Mouse (Mus musculus) inflammation-experienced regulatory T-cells, adult 6 months (primary cell): ENCODE data around the gene Edn3. TPM values are rescaled to one million over a fixed set of nuclear protein-coding genes. Genes with fewer than 3 reads are reported as not detected.

Experiments
- ATAC-seq: one replicate; pipeline ENCODE4 v1.8.0; 2017
- polyA plus RNA-seq, 3 experiments: library from polyadenylated mRNA; unstranded; fragments of 100-300 nt; shearing (Covaris generic); gene quantifications; one replicate each; pipeline ENCODE4 v1.2.1; 2017

Edn3 gene
- polyA plus RNA-seq, 3 experiments from 2014 or later, result not detected

DNA sequence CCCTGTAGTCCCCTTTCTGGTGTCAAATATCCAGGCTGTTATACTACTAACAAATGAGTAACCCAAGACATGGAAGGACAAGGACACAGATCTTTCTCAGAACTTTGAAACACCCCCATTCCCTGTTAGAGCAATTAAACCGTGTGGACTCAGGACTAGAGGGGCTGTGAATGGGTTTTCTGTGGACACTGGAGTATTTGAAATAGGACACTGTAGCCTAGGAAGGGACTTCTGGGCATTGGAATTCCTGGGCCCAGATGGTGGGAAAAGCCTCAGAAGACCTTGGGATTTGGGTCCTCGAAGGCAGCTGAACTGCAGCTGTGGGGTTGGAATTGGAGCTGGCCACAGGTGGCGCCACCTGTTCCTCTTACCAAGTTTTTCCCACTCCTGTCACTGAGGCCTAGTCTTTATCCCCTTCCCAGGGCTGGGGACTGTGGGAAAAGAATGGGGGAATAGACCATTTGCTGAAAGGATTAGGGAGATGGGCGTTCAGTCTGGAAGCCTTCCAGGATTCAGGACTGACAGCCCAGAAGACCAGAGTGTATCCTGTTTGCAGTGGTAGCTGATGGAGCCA is 37.2 kb downstream of the Edn3 start:
- no peak for ATAC-seq

DNA sequence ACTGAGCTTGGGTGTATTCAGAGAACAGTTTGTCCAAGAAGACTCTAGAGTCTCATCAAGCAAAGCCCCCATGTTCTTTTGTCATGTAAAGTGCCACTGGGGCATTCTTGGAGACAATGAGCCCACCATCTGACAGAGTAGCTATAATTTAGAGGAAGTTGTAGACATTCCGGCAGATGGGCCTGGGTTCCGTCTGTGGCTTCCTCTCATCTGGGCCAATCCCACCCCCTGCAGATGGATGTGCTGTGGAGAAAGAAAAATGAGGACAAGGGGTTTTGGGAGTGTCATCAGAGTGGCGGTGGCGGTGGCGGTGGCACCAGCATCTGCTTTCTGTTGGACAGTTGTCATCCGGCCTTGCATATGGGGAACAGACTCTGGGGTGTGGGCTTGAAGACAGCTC is 42.0 kb downstream of the Edn3 start:
- ATAC-seq, result no peak

DNA sequence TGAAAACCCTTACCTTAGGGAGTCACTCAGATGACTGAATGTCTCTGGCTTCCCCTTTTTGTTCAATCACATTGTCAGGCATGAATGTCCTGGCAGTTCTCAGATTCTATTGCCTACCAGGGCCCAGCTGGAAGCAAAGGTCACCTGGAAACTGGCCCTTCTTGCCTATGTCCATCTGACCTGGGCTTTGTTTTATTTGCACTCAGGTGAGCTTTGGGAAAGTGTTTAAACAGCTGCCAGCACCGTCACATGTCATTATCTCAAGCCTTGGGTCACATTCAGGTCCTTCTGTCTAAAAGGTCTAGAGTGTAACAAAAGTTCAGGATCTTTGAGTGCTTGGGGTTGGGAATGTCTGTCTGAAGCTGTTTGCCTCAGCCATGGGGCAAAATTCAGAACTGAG is 43.2 kb downstream of the Edn3 start:
- ATAC-seq, result no peak

DNA sequence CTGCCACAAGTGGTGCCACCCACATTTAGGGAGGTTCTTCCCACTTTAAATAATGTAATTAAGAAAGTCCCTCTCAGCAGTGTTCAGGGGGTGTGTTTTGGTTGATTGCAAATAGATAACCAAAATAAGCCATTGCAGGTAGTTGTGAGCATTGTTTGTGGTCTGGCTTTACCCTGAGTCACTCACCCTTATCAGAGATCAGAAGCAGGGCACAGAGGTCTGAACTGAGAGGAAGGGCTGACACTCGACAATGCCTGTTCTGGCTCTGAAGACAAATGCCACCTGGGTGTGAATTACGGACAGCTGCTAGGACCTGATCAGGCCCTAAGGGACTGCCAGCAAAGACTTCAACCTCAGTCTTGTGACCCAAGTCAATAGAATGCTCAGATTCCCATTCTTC is 47.5 kb downstream of the Edn3 start:
- ATAC-seq, result no peak

DNA sequence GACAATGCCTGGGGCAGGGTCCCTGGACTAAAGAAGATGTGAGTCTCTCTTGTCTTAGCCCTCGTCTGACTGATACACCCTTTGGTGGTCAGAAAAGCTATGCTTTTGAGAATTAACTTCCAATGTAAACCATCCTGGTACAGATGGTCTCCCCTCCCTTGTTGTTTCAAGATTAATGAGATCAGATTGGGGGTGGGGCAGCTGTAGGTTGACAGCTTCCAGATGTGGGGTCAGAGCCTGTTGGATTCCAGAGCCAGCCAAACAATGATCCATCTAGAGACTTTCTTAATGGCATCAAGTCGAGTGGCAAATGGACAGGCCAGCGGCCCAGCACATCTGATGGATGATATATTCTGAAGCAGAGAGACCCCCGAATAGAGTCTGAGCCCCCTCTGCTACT is 48.9 kb downstream of the Edn3 start:
- ATAC-seq, result no peak

DNA sequence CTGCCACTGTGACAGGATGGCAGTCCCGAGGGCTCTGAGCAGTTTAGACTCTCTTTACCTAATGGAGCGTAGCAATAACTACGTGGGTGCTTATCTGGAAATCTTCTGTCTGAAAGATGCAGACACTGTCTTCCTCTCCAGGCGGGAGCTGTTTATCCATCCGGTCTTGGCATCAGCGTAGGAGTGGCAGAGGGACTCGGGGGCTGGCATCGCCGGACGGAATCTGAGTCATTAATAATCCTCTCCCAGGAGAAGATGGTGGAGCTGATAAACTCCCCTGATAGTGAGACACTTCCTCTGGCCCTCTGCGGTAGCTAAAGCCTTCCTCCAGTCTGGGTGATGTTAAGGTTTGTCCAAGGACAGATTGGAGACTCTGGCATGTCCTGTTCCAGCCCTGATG is 52.9 kb downstream of the Edn3 start:
- no peak for ATAC-seq

DNA sequence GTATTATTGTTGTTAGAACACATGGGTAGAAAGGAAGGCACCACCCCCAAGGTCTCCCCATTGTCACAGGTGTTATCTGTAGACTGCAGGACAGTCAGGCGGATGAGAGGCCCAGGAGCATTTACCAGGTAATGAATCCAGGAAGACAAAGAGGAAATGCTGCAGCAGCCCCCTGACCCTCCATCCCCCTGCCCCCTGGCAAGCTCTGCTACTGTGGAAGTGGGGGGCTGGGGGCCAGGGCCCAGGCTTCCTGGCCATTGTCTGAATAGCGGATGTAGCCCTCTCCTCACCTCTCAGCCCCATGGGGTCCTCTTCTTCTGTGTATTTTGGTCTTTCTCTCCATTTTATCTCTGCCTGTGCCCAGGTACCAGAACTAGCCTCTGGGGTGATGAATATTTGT is 55.7 kb downstream of the Edn3 start:
- no peak for ATAC-seq

DNA sequence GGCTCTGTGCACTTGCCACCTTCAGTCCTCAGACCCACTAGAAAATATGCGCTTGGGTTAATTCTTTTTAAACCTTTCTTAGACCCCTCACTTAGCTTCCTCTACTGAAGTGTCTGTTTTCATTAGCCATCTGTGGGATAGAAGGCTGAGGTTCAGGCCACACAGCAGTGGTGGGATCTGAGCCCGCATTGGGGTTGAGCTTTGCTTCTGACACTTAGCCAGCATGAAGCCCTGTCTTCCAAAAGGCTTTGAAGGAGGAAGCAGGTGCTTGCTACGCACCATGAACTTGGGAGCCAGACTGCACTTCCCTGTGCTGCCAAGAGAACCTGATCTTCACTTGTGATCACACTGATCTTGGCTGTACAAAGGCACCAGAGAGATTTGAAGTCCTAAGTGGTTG is 59.9 kb downstream of the Edn3 start:
- no peak for ATAC-seq

DNA sequence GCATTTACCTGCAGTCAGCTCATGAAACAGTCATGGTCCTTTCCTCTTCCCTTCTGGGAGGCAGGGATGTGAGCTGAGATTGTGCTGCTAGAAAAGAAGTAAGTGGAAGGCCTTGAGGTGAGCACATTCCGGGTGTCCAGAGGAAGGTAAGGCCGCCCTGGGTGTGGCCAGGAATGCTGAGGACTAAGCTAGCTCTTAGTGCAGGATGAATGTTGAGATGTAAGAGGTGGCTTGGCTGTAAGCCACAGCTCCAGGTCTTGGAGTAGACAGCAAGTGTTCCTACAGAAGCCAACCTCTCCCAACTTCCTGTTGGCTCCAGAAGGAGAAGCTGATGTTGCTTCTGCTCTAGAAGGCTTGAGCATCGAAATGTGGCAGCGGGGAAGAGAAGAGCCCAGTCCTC is 67.4 kb downstream of the Edn3 start:
- ATAC-seq, result no peak

DNA sequence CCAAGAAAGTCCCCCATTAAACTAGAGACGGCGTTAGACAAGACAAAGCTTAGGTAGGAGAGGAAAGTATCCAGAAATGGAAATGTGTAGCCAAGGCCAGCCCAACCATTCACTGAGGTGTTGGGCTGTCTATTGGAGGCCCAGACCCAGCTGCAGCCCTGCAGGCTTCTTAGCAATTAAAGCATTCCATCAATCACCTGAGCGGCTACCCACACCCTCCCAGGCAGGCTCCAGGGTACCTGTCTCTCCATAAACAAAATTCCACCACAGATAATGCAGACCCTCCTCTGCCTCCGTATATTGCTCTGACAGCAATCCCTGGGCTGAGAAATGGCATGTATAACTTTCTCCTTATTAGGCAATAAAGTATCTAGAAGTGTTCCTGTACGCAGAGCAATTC is 73.2 kb downstream of the Edn3 start:
- no peak for ATAC-seq

Other genes starting within 250 kb of the Edn3 start
- 1 to 10 TPM; 7.7 to 9.6 (median 9.0) TPM for gene Zfp831, start 117.1 kb upstream of the Edn3 start, polyA plus RNA-seq
- not detected for gene Gm14444, start 249.6 kb downstream of the Edn3 start, polyA plus RNA-seq